In the genomic region with DNA sequence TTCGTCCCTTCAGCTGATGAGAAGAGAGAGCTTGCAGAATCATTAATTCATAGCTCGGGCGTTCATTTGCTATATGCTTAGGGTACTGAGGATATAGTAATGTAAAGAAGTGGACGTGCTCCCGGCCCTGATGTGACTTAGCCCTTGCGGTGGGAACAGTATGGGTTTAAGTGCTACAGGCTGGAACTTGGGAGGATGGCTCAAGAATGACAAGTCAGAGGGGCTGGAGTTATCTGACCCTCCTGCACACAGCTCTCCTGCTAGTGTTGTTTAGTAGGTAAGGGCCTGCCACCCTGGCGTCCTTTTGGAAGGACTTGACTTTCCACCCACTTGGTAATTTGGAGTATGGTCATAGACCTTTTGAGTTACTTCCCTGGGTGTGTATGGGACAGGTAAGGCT, we compare ENCODE assay signal across 8 mouse cellular contexts. TPM values are rescaled to one million over a fixed set of nuclear protein-coding genes. Genes with fewer than 3 reads are reported as not detected.
A peak's percentile ranks its signal among the peaks of the same experiment; 100 is the strongest.
DNase-seq lines count a peak whose midpoint lies in the region; ATAC-seq and TF ChIP-seq lines count a peak whose summit lies in the region.

No protein-coding gene starts in this region.

- H3K27ac ChIP-seq in kidney, postnatal 0 days = peak overlapping the region; percentile 95
- no peak overlapping the region for H3K27ac ChIP-seq in embryonic facial prominence, embryonic 11.5 days (replicated peaks; ENCODE audit: low read depth, low read length)
- peak overlapping the region; percentile 79 for H3K27ac ChIP-seq in intestine, embryonic 14.5 days (ENCODE audit: low read depth)
- no peak overlapping the region for H3K27ac ChIP-seq in neural tube, embryonic 12.5 days

- H3K4me1 ChIP-seq in kidney, postnatal 0 days (replicated peaks; ENCODE audit: insufficient read depth, low read length) = 0 out of 2 replicates have a peak, but pooled peaks cover 5% of the 10 kb centered on the region
- H3K4me1 ChIP-seq in embryonic facial prominence, embryonic 11.5 days (ENCODE audit: control insufficient read depth, insufficient read depth, low read length) = 0 out of 2 replicates have a peak, but pooled peaks cover 2% of the 10 kb centered on the region
- peaks cover 20% of the 10 kb centered on the region for H3K4me1 ChIP-seq in intestine, embryonic 14.5 days (replicated peaks; ENCODE audit: control insufficient read depth, insufficient read depth, low read length)
- H3K4me1 ChIP-seq in neural tube, embryonic 12.5 days = peaks cover 20% of the 10 kb centered on the region

- ATAC-seq in kidney, postnatal 0 days (replicated peaks; ENCODE audit: low FRiP score, low read depth) = no peak
- no peak for ATAC-seq in embryonic facial prominence, embryonic 11.5 days (replicated peaks; ENCODE audit: insufficient number of reproducible peaks, low FRiP score, low TSS enrichment, low read depth)
- ATAC-seq in intestine, embryonic 14.5 days (replicated peaks; ENCODE audit: low FRiP score, low TSS enrichment, low read depth) = no peak
- ATAC-seq in neural tube, embryonic 12.5 days (ENCODE audit: low FRiP score, low read depth) = no peak

- peak overlapping the region; percentile 85 for H3K9ac ChIP-seq in kidney, postnatal 0 days (ENCODE audit: low read depth, low read length)
- peak overlapping the region; percentile 92 for H3K9ac ChIP-seq in embryonic facial prominence, embryonic 11.5 days (replicated peaks; ENCODE audit: low read length)
- peak overlapping the region; percentile 87 for H3K9ac ChIP-seq in intestine, embryonic 14.5 days (ENCODE audit: low read length)
- H3K9ac ChIP-seq in neural tube, embryonic 12.5 days = peak overlapping the region; percentile 82

- no peak for DNase-seq in kidney, postnatal 0 days (ENCODE audit: low spot score)
- no peak for DNase-seq in kidney, adult 8-10 months
- DNase-seq in embryonic facial prominence, embryonic 11.5 days (ENCODE audit: low spot score) = no peak
- DNase-seq in intestine, embryonic 14.5 days (ENCODE audit: low spot score) = no peak
- no peak for DNase-seq in retina, embryonic 14.5 days (ENCODE audit: low spot score)
- DNase-seq in ovary, postnatal 14 days (ENCODE audit: low spot score) = no peak
- DNase-seq in kidney, postnatal 14 days = no peak

- no peaks in the 10 kb centered on the region for H3K9me3 ChIP-seq in kidney, postnatal 0 days (replicated peaks; ENCODE audit: low read length)
- H3K9me3 ChIP-seq in embryonic facial prominence, embryonic 11.5 days (replicated peaks; ENCODE audit: control insufficient read depth, low read length) = no peaks in the 10 kb centered on the region
- no peaks in the 10 kb centered on the region for H3K9me3 ChIP-seq in intestine, embryonic 14.5 days (ENCODE audit: control insufficient read depth, low read length)
- no peaks in the 10 kb centered on the region for H3K9me3 ChIP-seq in neural tube, embryonic 12.5 days

- peak overlapping the region; percentile 90 for H3K4me3 ChIP-seq in kidney, postnatal 0 days (replicated peaks; ENCODE audit: low read depth, low read length)
- peak overlapping the region; percentile 82 for H3K4me3 ChIP-seq in embryonic facial prominence, embryonic 11.5 days (ENCODE audit: low read depth, low read length)
- peak overlapping the region; percentile 82 for H3K4me3 ChIP-seq in intestine, embryonic 14.5 days (ENCODE audit: low read depth, low read length)
- peak overlapping the region; percentile 67 for H3K4me3 ChIP-seq in neural tube, embryonic 12.5 days

- H3K4me2 ChIP-seq in kidney, postnatal 0 days (ENCODE audit: low read length) = peak overlapping the region; percentile 90
- H3K4me2 ChIP-seq in embryonic facial prominence, embryonic 11.5 days (ENCODE audit: low read depth, low read length) = peak overlapping the region; percentile 87
- H3K4me2 ChIP-seq in intestine, embryonic 14.5 days (ENCODE audit: low read length) = peak overlapping the region; percentile 72
- peak overlapping the region; percentile 86 for H3K4me2 ChIP-seq in neural tube, embryonic 12.5 days (replicated peaks)

- 24% methylated on average over 7 of the region's 7 CpGs for WGBS in kidney, postnatal 0 days
- WGBS in embryonic facial prominence, embryonic 11.5 days = 40% methylated on average over 7 of the region's 7 CpGs
- WGBS in intestine, embryonic 14.5 days = 35% methylated on average over 7 of the region's 7 CpGs
- 44% methylated on average over 7 of the region's 7 CpGs for WGBS in neural tube, embryonic 12.5 days

- H3K27me3 ChIP-seq in kidney, postnatal 0 days (ENCODE audit: insufficient read depth, low read length) = no peaks in the 10 kb centered on the region
- no peaks in the 10 kb centered on the region for H3K27me3 ChIP-seq in embryonic facial prominence, embryonic 11.5 days (ENCODE audit: control insufficient read depth, insufficient read depth, low read length)
- no peaks in the 10 kb centered on the region for H3K27me3 ChIP-seq in intestine, embryonic 14.5 days (replicated peaks; ENCODE audit: control insufficient read depth, insufficient read depth, low read length)
- no peaks in the 10 kb centered on the region for H3K27me3 ChIP-seq in neural tube, embryonic 12.5 days (replicated peaks)

- TF ChIP-seq CTCF in kidney, postnatal 0 days (IDR thresholded peaks at IDR 0.05; ENCODE audit: low read depth) = no peak

- H3K36me3 ChIP-seq in kidney, postnatal 0 days (ENCODE audit: insufficient read depth, low read length) = no peaks in the 10 kb centered on the region
- H3K36me3 ChIP-seq in embryonic facial prominence, embryonic 11.5 days (replicated peaks; ENCODE audit: control insufficient read depth, insufficient read depth, low read depth, low read length) = no peaks in the 10 kb centered on the region
- H3K36me3 ChIP-seq in intestine, embryonic 14.5 days (ENCODE audit: control insufficient read depth, insufficient read depth, low read length) = no peaks in the 10 kb centered on the region
- H3K36me3 ChIP-seq in neural tube, embryonic 12.5 days = no peaks in the 10 kb centered on the region

RNA-seq across cellular contexts. Expression of a gene that starts 0.9 kb away (rescaled TPM):
- polyA plus RNA-seq in kidney, postnatal 0 days (2015; fragmentation: Nextera tagmentation; extraction: Ambion mirVana) = 97.2 and 99.1 TPM in 2 replicates
- polyA plus RNA-seq in embryonic facial prominence, embryonic 11.5 days (2014; fragmentation: Nextera tagmentation; extraction: Ambion mirVana) = 89.3 and 92.7 TPM in 2 replicates
- polyA plus RNA-seq in intestine, embryonic 14.5 days (2014; fragmentation: Nextera tagmentation; extraction: Ambion mirVana) = 125 TPM in 2 replicates
- polyA plus RNA-seq in neural tube, embryonic 12.5 days (2016; fragmentation: Nextera tagmentation; extraction: Ambion mirVana) = 89.2 and 90.2 TPM in 2 replicates

RNA-seq across cellular contexts. Expression of a gene that starts 18.7 kb away (rescaled TPM):
- not detected in 2 replicates for polyA plus RNA-seq in kidney, postnatal 0 days (2015; fragmentation: Nextera tagmentation; extraction: Ambion mirVana)
- polyA plus RNA-seq in embryonic facial prominence, embryonic 11.5 days (2014; fragmentation: Nextera tagmentation; extraction: Ambion mirVana) = not detected in 2 replicates
- polyA plus RNA-seq in intestine, embryonic 14.5 days (2014; fragmentation: Nextera tagmentation; extraction: Ambion mirVana) = not detected in 2 replicates
- polyA plus RNA-seq in neural tube, embryonic 12.5 days (2016; fragmentation: Nextera tagmentation; extraction: Ambion mirVana) = not detected in 2 replicates

RNA-seq across cellular contexts. Expression of a gene that starts 41.1 kb away (rescaled TPM):
- 305 and 316 TPM in 2 replicates for polyA plus RNA-seq in kidney, postnatal 0 days (2015; fragmentation: Nextera tagmentation; extraction: Ambion mirVana)
- 315 and 318 TPM in 2 replicates for polyA plus RNA-seq in embryonic facial prominence, embryonic 11.5 days (2014; fragmentation: Nextera tagmentation; extraction: Ambion mirVana)
- 333 and 354 TPM in 2 replicates for polyA plus RNA-seq in intestine, embryonic 14.5 days (2014; fragmentation: Nextera tagmentation; extraction: Ambion mirVana)
- 220 and 229 TPM in 2 replicates for polyA plus RNA-seq in neural tube, embryonic 12.5 days (2016; fragmentation: Nextera tagmentation; extraction: Ambion mirVana)

RNA-seq across cellular contexts. Expression of a gene that starts 41.2 kb away (rescaled TPM):
- polyA plus RNA-seq in kidney, postnatal 0 days (2015; fragmentation: Nextera tagmentation; extraction: Ambion mirVana) = 33.3 and 34.8 TPM in 2 replicates
- polyA plus RNA-seq in embryonic facial prominence, embryonic 11.5 days (2014; fragmentation: Nextera tagmentation; extraction: Ambion mirVana) = 74.2 and 81.7 TPM in 2 replicates
- 43.8 and 45.5 TPM in 2 replicates for polyA plus RNA-seq in intestine, embryonic 14.5 days (2014; fragmentation: Nextera tagmentation; extraction: Ambion mirVana)
- 57.1 and 61.0 TPM in 2 replicates for polyA plus RNA-seq in neural tube, embryonic 12.5 days (2016; fragmentation: Nextera tagmentation; extraction: Ambion mirVana)

Comparison
In these comparisons a context has a peak if more than half of its experiments do, and no peak if none do; other contexts are left out.
1. H3K27ac ChIP-seq: peak in kidney, postnatal 0 days (single experiment) and intestine, embryonic 14.5 days (single experiment); none in embryonic facial prominence, embryonic 11.5 days (single experiment) and neural tube, embryonic 12.5 days (single experiment).
2. Peak in every context shown above with its lines, with median percentiles within 50 percentile points of each other: H3K4me2 ChIP-seq, H3K4me3 ChIP-seq and H3K9ac ChIP-seq.